ENCODE assay signal across 14 mouse cellular contexts in genomic region chr4:44031521-44031920, GRCm38 (mm10). TPM values are rescaled to one million over a fixed set of nuclear protein-coding genes. Genes with fewer than 3 reads are reported as not detected.
A peak's percentile ranks its signal among the peaks of the same experiment; 100 is the strongest.
DNase-seq lines count a peak whose midpoint lies in the region; ATAC-seq and TF ChIP-seq lines count a peak whose summit lies in the region.
"Had no signal": no experiment of that assay in that cellular context is flagged by ENCODE, and none has a peak within 500 bp of the region (broad histone marks: within the 10 kb centered on the region; RNA-seq: fewer than 3 reads in every experiment).

No protein-coding gene starts in this region.

- no peak overlapping the region for H3K4me3 ChIP-seq in layer of hippocampus, adult 2 months
- H3K4me3 ChIP-seq: liver, embryonic 15.5 days; midbrain, embryonic 13.5 days had no signal

- intact Hi-C loops in heart, postnatal 14 days (cut with DNase I): no loop called here

- DNase-seq in cerebellum, adult 11-12 months: peak; percentile 58
- DNase-seq in layer of hippocampus, adult 2 months (ENCODE audit: low spot score in 2 of 2): no peak
- no peak for DNase-seq in layer of hippocampus, adult 18-20 months (ENCODE audit: low spot score in 2 of 2)
- peak; percentile 43 for DNase-seq in brain, embryonic 14.5 days (ENCODE audit: low read depth)
- DNase-seq in heart, postnatal 14 days: peak; percentile 31 to 52
- DNase-seq in ovary, postnatal 10 days (ENCODE audit: low spot score): no peak
- DNase-seq: B cell, adult 2 months had no signal

- TF ChIP-seq POLR2A in brain, embryonic 14.5 days (IDR thresholded peaks at IDR 0.05; ENCODE audit: borderline replicate concordance, extremely low read depth, insufficient read depth, insufficient read length, poor library complexity, severe bottlenecking): no peak

- TF ChIP-seq CTCF in layer of hippocampus, adult 2 months (conservative IDR thresholded peaks at IDR 0.05): no peak
- TF ChIP-seq CTCF in brain, embryonic 14.5 days (IDR thresholded peaks at IDR 0.05; ENCODE audit: borderline replicate concordance, extremely low read depth, insufficient read depth, insufficient read length): no peak

- H3K27ac ChIP-seq in layer of hippocampus, adult 2 months: 0 out of 2 replicates have a peak overlapping the region, but pooled peaks have one; percentile 11
- H3K27ac ChIP-seq: liver, embryonic 15.5 days; midbrain, embryonic 13.5 days had no signal

- no peak for ATAC-seq in cerebellum, adult (ENCODE audit: insufficient number of reproducible peaks, low FRiP score, low TSS enrichment)
- no peak for ATAC-seq in monocyte, adult 5-6 weeks (replicated peaks; ENCODE audit: insufficient number of reproducible peaks, low FRiP score, low TSS enrichment, poor library complexity, severe bottlenecking)
- ATAC-seq: midbrain, embryonic 13.5 days had no signal

RNA-seq across cellular contexts. Expression of gene Clta, which starts 27.3 kb away (rescaled TPM):
- total RNA-seq in layer of hippocampus, adult 2 months (2021): 100 to 1,000 TPM; 285 to 293 TPM
- 100 to 1,000 TPM; 284 to 304 TPM for total RNA-seq in layer of hippocampus, adult 18-20 months (2021)
- 400 and 438 TPM in 2 replicates for polyA plus RNA-seq in brain, embryonic 14.5 days (2012; rRNA removed)
- 10 to 100 TPM; 83.0 to 91.0 TPM for total RNA-seq in heart, postnatal 14 days (2021)
- 320 to 466 TPM (median 446 TPM) in 3 replicates for total RNA-seq in monocyte, adult 5-6 weeks (2017)

RNA-seq across cellular contexts. Expression of gene Ccin, which starts 48.2 kb away (rescaled TPM):
- total RNA-seq in layer of hippocampus, adult 2 months (2021): not detected
- total RNA-seq in layer of hippocampus, adult 18-20 months (2021): not detected
- 0.20 and 0.40 TPM in 2 replicates for polyA plus RNA-seq in brain, embryonic 14.5 days (2012; rRNA removed)
- total RNA-seq in heart, postnatal 14 days (2021): not detected
- total RNA-seq in monocyte, adult 5-6 weeks (2017): 0.39 TPM in 1 of 3 replicates, not detected in the others
- total RNA-seq: left cerebral cortex, adult 18-20 months had no signal
- polyA plus RNA-seq: cortical plate, adult 2 months; liver, embryonic 15.5 days; midbrain, embryonic 13.5 days; stomach, embryonic 16.5 days had no signal

RNA-seq across cellular contexts. Expression of gene Gne, which starts 52.5 kb away (rescaled TPM):
- total RNA-seq in layer of hippocampus, adult 2 months (2021): 10 to 100 TPM; 47.4 to 53.1 TPM
- total RNA-seq in layer of hippocampus, adult 18-20 months (2021): 10 to 100 TPM; 49.7 to 53.1 TPM
- polyA plus RNA-seq in brain, embryonic 14.5 days (2012; rRNA removed): 13.2 and 20.7 TPM in 2 replicates
- total RNA-seq in heart, postnatal 14 days (2021): 10 to 100 TPM; 27.4 to 28.4 TPM
- total RNA-seq in monocyte, adult 5-6 weeks (2017): 12.7 to 24.4 TPM (median 19.1 TPM) in 3 replicates

Comparison
In these comparisons a context has a peak if more than half of its experiments do, and no peak if none do; other contexts are left out.
1. DNase-seq: peak in cerebellum, adult 11-12 months (single experiment), brain, embryonic 14.5 days (single experiment) and heart, postnatal 14 days (2 of 2); none in layer of hippocampus, adult 2 months (0 of 2), layer of hippocampus, adult 18-20 months (0 of 2) and ovary, postnatal 10 days (single experiment).